Mouse (Mus musculus) thymus, adult 2 months (tissue): ENCODE measurements around the gene Pgm5. TPM values are rescaled to one million over a fixed set of nuclear protein-coding genes. Genes with fewer than 3 reads are reported as not detected.

ENCODE experiments used
- DNase-seq: peaks from one replicate; pipeline ENCODE4 v3.0.0; 2021
- H3K27ac ChIP-seq: fragments of 200-500 bp; 2 replicates; pipeline ENCODE4 v1.5.1; 2012; ENCODE audit warnings: low read length, control low read depth; ENCODE audit not compliant: control insufficient read depth, insufficient read depth
- H3K27me3 ChIP-seq: fragments of 200-500 bp; 2 replicates; pipeline ENCODE4 v1.6.1; 2012; ENCODE audit warnings: mild to moderate bottlenecking, low read length, moderate library complexity, mixed read lengths; ENCODE audit not compliant: control insufficient read depth, insufficient read depth
- H3K36me3 ChIP-seq: fragments of 200-500 bp; 2 replicates; pipeline ENCODE4 v1.6.1; 2012; ENCODE audit warnings: mild to moderate bottlenecking, low read length, moderate library complexity; ENCODE audit not compliant: control insufficient read depth, insufficient read depth
- H3K4me1 ChIP-seq: fragments of 200-500 bp; replicated peaks from 2 replicates; pipeline ENCODE4 v1.6.1; 2012; ENCODE audit warnings: low read length; ENCODE audit not compliant: control insufficient read depth, insufficient read depth
- H3K4me3 ChIP-seq: fragments of 200-500 bp; 2 replicates; pipeline ENCODE4 v1.5.1; 2012; ENCODE audit warnings: mild to moderate bottlenecking, low read length, control low read depth, moderate library complexity; ENCODE audit not compliant: control insufficient read depth, insufficient read depth
- CTCF ChIP-seq: fragments of 200-500 bp; IDR thresholded peaks from 2 replicates; pipeline ENCODE4 v1.5.1; 2012; ENCODE audit warnings: mild to moderate bottlenecking, control low read depth, low read length, moderate library complexity, borderline replicate concordance; ENCODE audit not compliant: control insufficient read depth, poor library complexity, insufficient read depth; ENCODE audit errors: extremely low read depth
- POLR2A ChIP-seq: fragments of 200-500 bp; IDR thresholded peaks from 2 replicates; pipeline ENCODE4 v1.6.1; 2012; ENCODE audit warnings: mild to moderate bottlenecking, low read length, control low read depth, moderate library complexity; ENCODE audit not compliant: control insufficient read depth, poor library complexity, insufficient read depth; ENCODE audit errors: extremely low read depth
- WGBS: fragments of 180-500 bp; shearing (Covaris S2); methylation state at CpG from one replicate; pipeline ENCODE4 v1.1.7; 2018; 5-methylcytosine and 5-hydroxymethylcytosine counted together
- polyA plus RNA-seq: library from polyadenylated mRNA; depleted of rRNA; stranded (reverse); fragments of >200 nt; gene quantifications from 2 replicates; pipeline ENCODE4 v1.2.3, GENCODE M21; 2012

Pgm5 gene
- polyA plus RNA-seq, 1 experiment, result 7.2 TPM

- H3K4me3 ChIP-seq, result no peak overlapping the region
- 83% methylated on average over 14 of the region's 14 CpGs for WGBS
- no peaks in the 10 kb centered on the region for H3K27me3 ChIP-seq
- DNase-seq, result no peak
- TF ChIP-seq CTCF (no peak), POLR2A (no peak)
- no peak overlapping the region for H3K27ac ChIP-seq
- no peaks in the 10 kb centered on the region for H3K4me1 ChIP-seq
- H3K36me3 ChIP-seq, result no peaks in the 10 kb centered on the region
Measured at GRCm38 (mm10) chr19:24753617-24754439, 107.8 kb downstream of the Pgm5 start.

- H3K4me3 ChIP-seq, result no peak overlapping the region
- no peaks in the 10 kb centered on the region for H3K4me1 ChIP-seq
- H3K27ac ChIP-seq, result no peak overlapping the region
- no peak for DNase-seq
- no peak for TF ChIP-seq POLR2A
- no peak for TF ChIP-seq CTCF
- no peaks in the 10 kb centered on the region for H3K27me3 ChIP-seq
- 93% methylated on average over 7 of the region's 7 CpGs for WGBS
- no peaks in the 10 kb centered on the region for H3K36me3 ChIP-seq
Measured at GRCm38 (mm10) chr19:24752873-24753538, 108.6 kb downstream of the Pgm5 start.

GRCm38 (mm10) chr19:24746266-24746875, 115.3 kb downstream of the Pgm5 start:
- 95% methylated on average over 4 of the region's 4 CpGs for WGBS
- no peaks in the 10 kb centered on the region for H3K4me1 ChIP-seq
- no peak for DNase-seq
- H3K27ac ChIP-seq, result no peak overlapping the region
- no peaks in the 10 kb centered on the region for H3K36me3 ChIP-seq
- H3K4me3 ChIP-seq, result no peak overlapping the region
- TF ChIP-seq POLR2A (no peak), CTCF (no peak)
- no peaks in the 10 kb centered on the region for H3K27me3 ChIP-seq

- Histone ChIP-seq H3K36me3 (no peaks in the 10 kb centered on the region), H3K27ac (no peak overlapping the region), H3K4me3 (no peak overlapping the region), H3K4me1 (no peaks in the 10 kb centered on the region), H3K27me3 (no peaks in the 10 kb centered on the region)
- no peak for DNase-seq
- TF ChIP-seq CTCF, result no peak
- WGBS, result 95% methylated on average over 6 of the region's 6 CpGs
Measured at GRCm38 (mm10) chr19:24742606-24743005, 119.0 kb downstream of the Pgm5 start.

- TF ChIP-seq CTCF (no peak), POLR2A (no peak)
- no peak overlapping the region for H3K27ac ChIP-seq
- no peaks in the 10 kb centered on the region for H3K4me1 ChIP-seq
- no peaks in the 10 kb centered on the region for H3K27me3 ChIP-seq
- no peaks in the 10 kb centered on the region for H3K36me3 ChIP-seq
- 93% methylated on average over 3 of the region's 3 CpGs for WGBS
- DNase-seq, result no peak
- H3K4me3 ChIP-seq, result no peak overlapping the region
Measured at GRCm38 (mm10) chr19:24738786-24739185, 122.9 kb downstream of the Pgm5 start.

GRCm38 (mm10) chr19:24738026-24738425, 123.6 kb downstream of the Pgm5 start:
- WGBS, result 97% methylated on average over 5 of the region's 5 CpGs
- TF ChIP-seq POLR2A, result no peak
- TF ChIP-seq CTCF, result no peak
- H3K36me3 ChIP-seq, result no peaks in the 10 kb centered on the region

More at GRCm38 (mm10) chr19:24738026-24738425, 123.6 kb downstream of the Pgm5 start:
- H3K27ac ChIP-seq, result no peak overlapping the region
- H3K27me3 ChIP-seq, result no peaks in the 10 kb centered on the region
- DNase-seq, result no peak
- no peak overlapping the region for H3K4me3 ChIP-seq
- H3K4me1 ChIP-seq, result no peaks in the 10 kb centered on the region
